Mouse (Mus musculus): Measurements from ENCODE around the gene Olfr38. TPM values are rescaled to one million over a fixed set of nuclear protein-coding genes. Genes with fewer than 3 reads are reported as not detected.

Olfr38 gene
- total RNA-seq (2021): not detected
- long read RNA-seq, experiment 1: 0 reads
- long read RNA-seq, experiment 2: 0 reads

GRCm38 (mm10) chr6:42756104-42756503 is at the start of gene Olfr38:
TSS of gene Olfr38 (plus strand) at chr6:42756404.
- no peak for DNase-seq (ENCODE audit: low spot score in 2 of 2)

GRCm38 (mm10) chr6:42709291-42710211 is 46.7 kb upstream of the Olfr38 start, which contains the start of gene Tcaf1:
TSS of gene Tcaf1 (minus strand) at chr6:42710088.
- peak; percentile 52 to 82 for DNase-seq (ENCODE audit: low spot score in 2 of 2)

- no peak for DNase-seq (ENCODE audit: low spot score in 2 of 2)
Measured at GRCm38 (mm10) chr6:42714668-42715067, 41.5 kb upstream of the Olfr38 start.

GRCm38 (mm10) chr6:42717973-42718372 is 38.2 kb upstream of the Olfr38 start:
- no peak for DNase-seq (ENCODE audit: low spot score in 2 of 2)

- no peak for DNase-seq (ENCODE audit: low spot score in 2 of 2)
Measured at GRCm38 (mm10) chr6:42739071-42739470, 17.1 kb upstream of the Olfr38 start, which contains the start of gene Olfr453. TSS of gene Olfr453 (plus strand) at chr6:42739371.

- DNase-seq (ENCODE audit: low spot score in 2 of 2): no peak
Measured at GRCm38 (mm10) chr6:42742303-42742702, 13.9 kb upstream of the Olfr38 start.

- no peak for DNase-seq (ENCODE audit: low spot score in 2 of 2)
Measured at GRCm38 (mm10) chr6:42747846-42748245, 8.4 kb upstream of the Olfr38 start.

- DNase-seq (ENCODE audit: low spot score in 2 of 2): no peak
Measured at GRCm38 (mm10) chr6:42777066-42777465, 20.9 kb downstream of the Olfr38 start.

- DNase-seq (ENCODE audit: low spot score in 2 of 2): no peak
Measured at GRCm38 (mm10) chr6:42784793-42785192, 28.6 kb downstream of the Olfr38 start, which contains the start of gene Olfr452. TSS of gene Olfr452 (plus strand) at chr6:42785093.

GRCm38 (mm10) chr6:42790247-42790948 is 34.2 kb downstream of the Olfr38 start:
- no peak for DNase-seq (ENCODE audit: low spot score in 2 of 2)

- no peak for DNase-seq (ENCODE audit: low spot score in 2 of 2)
Measured at GRCm38 (mm10) chr6:42790949-42791556, 34.8 kb downstream of the Olfr38 start.

GRCm38 (mm10) chr6:42794982-42795381 is 38.8 kb downstream of the Olfr38 start:
- no peak for DNase-seq (ENCODE audit: low spot score in 2 of 2)

GRCm38 (mm10) chr6:42811639-42812038 is 55.4 kb downstream of the Olfr38 start, which contains the start of gene Olfr450:
TSS of gene Olfr450 (plus strand) at chr6:42811939.
- DNase-seq (ENCODE audit: low spot score in 2 of 2): no peak

Other genes with a start within 250 kb of the Olfr38 start
- gene Olfr455, start 208.8 kb upstream of the Olfr38 start, total RNA-seq (2021): not detected
- not detected for gene Tcaf3, start 158.7 kb upstream of the Olfr38 start, total RNA-seq (2021)
- 10 to 100 TPM; 11.7 to 12.3 TPM for gene Tcaf2, start 111.2 kb upstream of the Olfr38 start, total RNA-seq (2021)
- 10 to 100 TPM; 54.5 to 54.8 TPM for gene Tcaf1, start 46.3 kb upstream of the Olfr38 start, total RNA-seq (2021)
- gene Olfr453, start 17.0 kb upstream of the Olfr38 start, total RNA-seq (2021): not detected
- gene Olfr452, start 28.7 kb downstream of the Olfr38 start, total RNA-seq (2021): not detected
- gene Olfr450, start 55.5 kb downstream of the Olfr38 start, total RNA-seq (2021): not detected
- not detected for gene Olfr449, start 78.0 kb downstream of the Olfr38 start, total RNA-seq (2021)
- gene Olfr448, start 134.0 kb downstream of the Olfr38 start, total RNA-seq (2021): not detected
- gene Olfr447, start 152.5 kb downstream of the Olfr38 start, total RNA-seq (2021): not detected
- gene Olfr446, start 165.0 kb downstream of the Olfr38 start, total RNA-seq (2021): not detected
- not detected for gene Olfr444, start 192.7 kb downstream of the Olfr38 start, total RNA-seq (2021)

All from gastrocnemius, postnatal 4 days (tissue).